Mouse (Mus musculus) hindbrain, embryonic 11.5 days (tissue): Measurements from ENCODE around the gene Gtf2ird1. TPM values are rescaled to one million over a fixed set of nuclear protein-coding genes. Genes with fewer than 3 reads are reported as not detected.

ENCODE experiments used
- ATAC-seq: fragments of 200-750 bp; cut with Nextera tagmentation; 2 replicates; pipeline ENCODE4 v1.8.0; 2017; ENCODE audit warnings: mild to moderate bottlenecking, moderate TSS enrichment, moderate library complexity; ENCODE audit not compliant: low FRiP score
- DNase-seq: peaks from one replicate; pipeline ENCODE4 v3.0.0-alpha.2; 2015; ENCODE audit warnings: low spot score
- H3K27ac ChIP-seq: fragments of 300-500 bp; sonication (generic); 2 replicates; pipeline ENCODE4 v1.5.1; 2014; ENCODE audit warnings: mild to moderate bottlenecking, low read depth, low read length
- H3K27me3 ChIP-seq: fragments of 300-500 bp; sonication (generic); 2 replicates; pipeline ENCODE4 v1.6.1; 2014; ENCODE audit warnings: mild to moderate bottlenecking, low read length, moderate library complexity, mixed read lengths; ENCODE audit not compliant: control insufficient read depth, insufficient read depth
- H3K36me3 ChIP-seq: fragments of 300-500 bp; sonication (generic); 2 replicates; pipeline ENCODE4 v1.6.1; 2014; ENCODE audit warnings: mild to moderate bottlenecking, low read length, moderate library complexity, mixed read lengths; ENCODE audit not compliant: control insufficient read depth, insufficient read depth
- H3K4me1 ChIP-seq: fragments of 300-500 bp; sonication (generic); replicated peaks from 2 replicates; pipeline ENCODE4 v1.6.1; 2014; ENCODE audit warnings: low read length, mixed read lengths; ENCODE audit not compliant: control insufficient read depth, insufficient read depth
- H3K4me2 ChIP-seq: fragments of 300-500 bp; sonication (generic); replicated peaks from 2 replicates; pipeline ENCODE4 v1.6.1; 2014; ENCODE audit warnings: mild to moderate bottlenecking, low read depth, low read length
- H3K4me3 ChIP-seq: fragments of 300-500 bp; sonication (generic); 2 replicates; pipeline ENCODE4 v1.5.1; 2014; ENCODE audit warnings: low read depth, low read length
- H3K9ac ChIP-seq: fragments of 300-500 bp; sonication (generic); 2 replicates; pipeline ENCODE4 v1.6.1; 2014; ENCODE audit warnings: low read depth, low read length
- H3K9me3 ChIP-seq: fragments of 300-500 bp; sonication (generic); 2 replicates; pipeline ENCODE4 v1.6.1; 2016; ENCODE audit warnings: low read length; ENCODE audit not compliant: control insufficient read depth
- WGBS: fragments of 180-500 bp; shearing (Covaris S2); extraction: QIAGEN DNeasy Blood & Tissue Kit; methylation state at CpG from one replicate; pipeline ENCODE4 v1.1.7; 2014; 5-methylcytosine and 5-hydroxymethylcytosine counted together
- polyA plus RNA-seq: library from polyadenylated mRNA; unstranded; fragments of >200 nt; fragmentation: Nextera tagmentation; extraction: Ambion mirVana; gene quantifications from 2 replicates; pipeline ENCODE4 v1.2.1, GENCODE M21; 2014

The Gtf2ird1 gene
- polyA plus RNA-seq, 1 experiment from 2014 or later: 69.3 TPM

GRCm38 (mm10) chr5:134468158-134468765 lies 11.7 kb upstream of the Gtf2ird1 start:
- Histone ChIP-seq H3K4me2 (no peak overlapping the region), H3K4me3 (no peak overlapping the region), H3K27ac (0 out of 2 replicates have a peak overlapping the region, but pooled peaks have one; percentile 10), H3K36me3 (no peaks in the 10 kb centered on the region), H3K9me3 (no peaks in the 10 kb centered on the region), H3K27me3 (no peaks in the 10 kb centered on the region), H3K4me1 (peaks cover 10% of the 10 kb centered on the region), H3K9ac (no peak overlapping the region)
- ATAC-seq (no peak), DNase-seq (no peak)
- 77% methylated on average over 10 of the region's 10 CpGs for WGBS

GRCm38 (mm10) chr5:134467030-134467549 lies 10.6 kb upstream of the Gtf2ird1 start:
- 55% methylated on average over 8 of the region's 8 CpGs for WGBS
- Histone ChIP-seq H3K27ac (peak overlapping the region; percentile 19; the same call in 1 of the 2 replicates), H3K9me3 (no peaks in the 10 kb centered on the region), H3K4me1 (peaks cover 10% of the 10 kb centered on the region), H3K36me3 (no peaks in the 10 kb centered on the region), H3K4me2 (no peak overlapping the region), H3K27me3 (no peaks in the 10 kb centered on the region), H3K9ac (0 out of 2 replicates have a peak overlapping the region, but pooled peaks have one; percentile 15), H3K4me3 (no peak overlapping the region)
- ATAC-seq (no peak), DNase-seq (peak; percentile 44)

GRCm38 (mm10) chr5:134466296-134467029 lies 9.9 kb upstream of the Gtf2ird1 start:
- peak; percentile 68; the same call in 1 of the 2 replicates for ATAC-seq
- Histone ChIP-seq H3K27me3 (no peaks in the 10 kb centered on the region), H3K4me1 (peaks cover 10% of the 10 kb centered on the region), H3K9me3 (no peaks in the 10 kb centered on the region), H3K4me2 (peak overlapping the region; percentile 12), H3K27ac (peak overlapping the region; percentile 19; the same call in 1 of the 2 replicates), H3K36me3 (no peaks in the 10 kb centered on the region), H3K9ac (0 out of 2 replicates have a peak overlapping the region, but pooled peaks have one; percentile 19), H3K4me3 (no peak overlapping the region)
- DNase-seq: peak; percentile 69
- WGBS: 17% methylated on average over 21 of the region's 21 CpGs

- 79% methylated on average over 1 of the region's 1 CpGs for whole genome bisulfite sequencing
- no peaks in the 10 kb centered on the region for H3K27me3 ChIP-seq
- H3K4me1 ChIP-seq: peaks cover 10% of the 10 kb centered on the region
- no peak for DNase-seq
- no peak overlapping the region for H3K9ac ChIP-seq
- H3K9me3 ChIP-seq: no peaks in the 10 kb centered on the region
- no peak overlapping the region for H3K27ac ChIP-seq
- H3K4me3 ChIP-seq: no peak overlapping the region
- no peak overlapping the region for H3K4me2 ChIP-seq
- no peak for ATAC-seq
- H3K36me3 ChIP-seq: no peaks in the 10 kb centered on the region
These were observed 8.7 kb upstream of the Gtf2ird1 start for GRCm38 (mm10) chr5:134465197-134465596.

- H3K9ac ChIP-seq: no peak overlapping the region
- DNase-seq (no peak), ATAC-seq (no peak)
- no peak overlapping the region for H3K4me2 ChIP-seq
- H3K4me3 ChIP-seq: no peak overlapping the region
- no peaks in the 10 kb centered on the region for H3K36me3 ChIP-seq
- H3K27me3 ChIP-seq: no peaks in the 10 kb centered on the region
- peaks cover 10% of the 10 kb centered on the region for H3K4me1 ChIP-seq
- H3K9me3 ChIP-seq: no peaks in the 10 kb centered on the region
- H3K27ac ChIP-seq: no peak overlapping the region
- WGBS: 87% methylated on average over 5 of the region's 5 CpGs
These were observed 7.7 kb upstream of the Gtf2ird1 start for GRCm38 (mm10) chr5:134464225-134464624.

GRCm38 (mm10) chr5:134462731-134463130 lies 6.2 kb upstream of the Gtf2ird1 start:
- no peaks in the 10 kb centered on the region for H3K9me3 ChIP-seq
- ATAC-seq: no peak
- H3K4me2 ChIP-seq: no peak overlapping the region
- H3K36me3 ChIP-seq: no peaks in the 10 kb centered on the region
- no peak overlapping the region for H3K27ac ChIP-seq
- no peaks in the 10 kb centered on the region for H3K27me3 ChIP-seq
- 83% methylated on average over 8 of the region's 8 CpGs for WGBS
- no peak overlapping the region for H3K9ac ChIP-seq
- H3K4me1 ChIP-seq: peaks cover 10% of the 10 kb centered on the region
- no peak overlapping the region for H3K4me3 ChIP-seq
- no peak for DNase-seq

- H3K4me1 ChIP-seq: peaks cover 10% of the 10 kb centered on the region
These were observed 5.8 kb upstream of the Gtf2ird1 start for GRCm38 (mm10) chr5:134462316-134462715.

GRCm38 (mm10) chr5:134460546-134460945 lies 4.0 kb upstream of the Gtf2ird1 start:
- Histone ChIP-seq H3K4me3 (no peak overlapping the region), H3K9ac (no peak overlapping the region), H3K36me3 (no peaks in the 10 kb centered on the region), H3K4me2 (no peak overlapping the region), H3K9me3 (no peaks in the 10 kb centered on the region), H3K27ac (no peak overlapping the region), H3K4me1 (no peaks in the 10 kb centered on the region), H3K27me3 (no peaks in the 10 kb centered on the region)
- 92% methylated on average over 4 of the region's 4 CpGs for WGBS
- ATAC-seq (no peak), DNase-seq (no peak)

More at GRCm38 (mm10) chr5:134462316-134462715, 5.8 kb upstream of the Gtf2ird1 start:
- no peaks in the 10 kb centered on the region for H3K36me3 ChIP-seq
- no peak overlapping the region for H3K4me2 ChIP-seq
- 81% methylated on average over 2 of the region's 2 CpGs for WGBS
- H3K9ac ChIP-seq: no peak overlapping the region
- no peak overlapping the region for H3K27ac ChIP-seq
- H3K27me3 ChIP-seq: no peaks in the 10 kb centered on the region
- H3K9me3 ChIP-seq: no peaks in the 10 kb centered on the region
- H3K4me3 ChIP-seq: no peak overlapping the region
- ATAC-seq (no peak), DNase-seq (no peak)
